Mouse (Mus musculus): ENCODE measurements around the gene Lgals7. TPM values are rescaled to one million over a fixed set of nuclear protein-coding genes. Genes with fewer than 3 reads are reported as not detected.

Gene Lgals7
- total and polyA plus RNA-seq, 2 experiments from 2014 or later = 3.8 to 12.5 TPM

DNA sequence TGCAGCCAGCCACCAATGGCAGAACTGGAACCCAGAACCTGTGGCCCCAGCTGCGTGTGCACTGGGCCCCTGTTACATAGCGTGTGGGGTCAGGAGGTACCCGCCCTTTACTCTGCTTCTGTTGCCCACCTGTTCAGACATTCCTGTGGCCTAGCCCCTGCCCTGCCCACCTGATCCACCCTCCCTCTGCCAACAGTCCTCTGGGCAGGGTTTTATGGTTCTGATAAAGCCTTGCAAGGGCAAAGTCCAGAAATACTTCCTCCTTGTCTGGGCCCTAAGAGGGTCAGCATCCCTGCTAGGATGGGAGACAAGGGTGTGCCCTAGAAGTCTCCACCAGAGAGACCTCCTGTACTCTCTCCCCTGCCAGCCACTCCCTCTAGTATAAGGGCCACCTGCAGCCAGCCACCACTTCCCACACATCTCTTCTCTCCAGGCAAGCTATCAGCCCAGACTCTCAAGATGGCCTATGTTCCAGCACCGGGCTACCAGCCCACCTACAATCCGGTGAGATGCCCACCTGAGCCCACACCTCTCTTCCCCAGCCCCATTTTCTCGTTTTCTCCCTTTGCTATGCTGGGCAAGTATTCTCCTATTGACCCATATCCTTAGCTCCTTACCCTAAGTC lies 29.8 kb upstream of the Lgals7 start, which contains the start of gene Lgals4:
Lgals4 (plus strand) TSS at position 132 of the 625 bp plus-strand sequence.
- no peaks in the 10 kb centered on the region for H3K27me3 ChIP-seq (ENCODE audit: insufficient read depth, low read length)
- TF ChIP-seq CTCF (IDR thresholded peaks at IDR 0.05) = no peak
- no peaks in the 10 kb centered on the region for H3K4me1 ChIP-seq (ENCODE audit: insufficient read depth, low read length)
- H3K36me3 ChIP-seq (ENCODE audit: insufficient read depth, low read length) = peaks cover 25% of the 10 kb centered on the region
- H3K27ac ChIP-seq (ENCODE audit: low read depth, low read length) = no peak within 1 kb of the TSS
- H3K4me2 ChIP-seq (ENCODE audit: low read depth, low read length, poor library complexity, severe bottlenecking) = no peak within 1 kb of the TSS
- no peak within 1 kb of the TSS for H3K9ac ChIP-seq (replicated peaks; ENCODE audit: low read length, poor library complexity, severe bottlenecking)
- DNase-seq (ENCODE audit: low spot score) = no peak
- no peak for ATAC-seq (ENCODE audit: low FRiP score)
- H3K4me3 ChIP-seq (ENCODE audit: low read depth, low read length) = no peak within 1 kb of the TSS
- no peaks in the 10 kb centered on the region for H3K9me3 ChIP-seq (ENCODE audit: low read length)
- 86% methylated on average over 6 of the region's 6 CpGs for WGBS

DNA sequence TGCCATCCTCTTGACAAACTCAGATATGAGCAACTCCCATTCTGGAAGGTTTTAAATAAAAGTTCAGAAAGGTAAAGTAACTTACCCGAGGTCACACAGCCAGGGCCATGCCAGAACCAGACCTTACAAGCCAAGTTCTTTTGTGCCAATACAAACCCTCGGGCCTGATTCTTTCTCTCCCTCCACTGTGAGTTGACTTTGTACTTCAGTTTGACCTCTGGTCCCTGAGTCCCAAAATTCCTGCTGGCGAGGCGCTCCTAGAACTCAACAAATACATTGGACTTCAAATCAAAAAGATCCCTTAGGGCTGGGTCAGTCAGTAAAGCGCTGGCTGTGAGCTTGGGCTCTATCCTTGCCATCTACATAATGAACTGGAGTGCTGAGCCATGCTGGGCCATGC lies 26.7 kb upstream of the Lgals7 start:
- H3K27ac ChIP-seq (ENCODE audit: low read depth, low read length) = no peak overlapping the region
- no peak overlapping the region for H3K4me2 ChIP-seq (ENCODE audit: low read depth, low read length, poor library complexity, severe bottlenecking)
- DNase-seq (ENCODE audit: low spot score) (no peak), ATAC-seq (ENCODE audit: low FRiP score) (no peak)
- H3K27me3 ChIP-seq (ENCODE audit: insufficient read depth, low read length) = no peaks in the 10 kb centered on the region
- no peak overlapping the region for H3K9ac ChIP-seq (replicated peaks; ENCODE audit: low read length, poor library complexity, severe bottlenecking)
- no peaks in the 10 kb centered on the region for H3K9me3 ChIP-seq (ENCODE audit: low read length)
- 0 out of 2 replicates have a peak, but pooled peaks cover under 1% of the 10 kb centered on the region for H3K36me3 ChIP-seq (ENCODE audit: insufficient read depth, low read length)
- no peaks in the 10 kb centered on the region for H3K4me1 ChIP-seq (ENCODE audit: insufficient read depth, low read length)
- no peak overlapping the region for H3K4me3 ChIP-seq (ENCODE audit: low read depth, low read length)
- 85% methylated on average over 5 of the region's 5 CpGs for WGBS
- TF ChIP-seq CTCF (IDR thresholded peaks at IDR 0.05) = no peak

DNA sequence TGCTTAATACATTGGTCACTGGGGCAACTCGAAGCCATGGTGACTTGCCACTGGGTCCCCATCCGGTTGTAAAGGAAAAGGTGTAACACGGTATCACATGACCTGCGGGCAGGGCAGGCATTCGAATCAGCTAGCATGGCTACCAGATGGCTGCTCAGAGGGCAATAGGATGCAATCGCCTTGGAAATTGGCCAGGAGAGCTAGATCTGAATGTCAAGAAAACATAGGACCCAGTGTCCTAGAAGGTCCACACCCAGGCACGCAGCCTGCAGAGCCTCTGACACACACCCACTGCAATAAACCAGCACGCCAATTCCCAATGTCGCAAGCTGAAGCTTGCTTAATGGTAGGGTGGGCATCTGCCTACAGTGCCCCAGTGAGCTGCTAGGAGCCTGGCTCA lies 25.3 kb upstream of the Lgals7 start:
- Histone ChIP-seq H3K36me3 (ENCODE audit: insufficient read depth, low read length) (no peaks in the 10 kb centered on the region), H3K4me2 (ENCODE audit: low read depth, low read length, poor library complexity, severe bottlenecking) (no peak overlapping the region), H3K9ac (replicated peaks; ENCODE audit: low read length, poor library complexity, severe bottlenecking) (no peak overlapping the region), H3K9me3 (ENCODE audit: low read length) (no peaks in the 10 kb centered on the region), H3K27me3 (ENCODE audit: insufficient read depth, low read length) (no peaks in the 10 kb centered on the region), H3K27ac (ENCODE audit: low read depth, low read length) (no peak overlapping the region), H3K4me3 (ENCODE audit: low read depth, low read length) (no peak overlapping the region), H3K4me1 (ENCODE audit: insufficient read depth, low read length) (no peaks in the 10 kb centered on the region)
- TF ChIP-seq CTCF (IDR thresholded peaks at IDR 0.05) = no peak
- WGBS = 86% methylated on average over 9 of the region's 9 CpGs
- DNase-seq (ENCODE audit: low spot score) (no peak), ATAC-seq (ENCODE audit: low FRiP score) (no peak)

GRCm38 (mm10) chr7:28847273-28847672 lies 16.4 kb upstream of the Lgals7 start:
- H3K27me3 ChIP-seq (ENCODE audit: insufficient read depth, low read length) = no peaks in the 10 kb centered on the region
- TF ChIP-seq CTCF (IDR thresholded peaks at IDR 0.05) = no peak
- DNase-seq (ENCODE audit: low spot score) (no peak), ATAC-seq (ENCODE audit: low FRiP score) (no peak)
- H3K9me3 ChIP-seq (ENCODE audit: low read length) = no peaks in the 10 kb centered on the region
- H3K4me3 ChIP-seq (ENCODE audit: low read depth, low read length) = no peak overlapping the region
- no peak overlapping the region for H3K4me2 ChIP-seq (ENCODE audit: low read depth, low read length, poor library complexity, severe bottlenecking)
- no peaks in the 10 kb centered on the region for H3K4me1 ChIP-seq (ENCODE audit: insufficient read depth, low read length)
- H3K9ac ChIP-seq (replicated peaks; ENCODE audit: low read length, poor library complexity, severe bottlenecking) = no peak overlapping the region
- WGBS = 74% methylated on average over 1 of the region's 1 CpGs
- no peak overlapping the region for H3K27ac ChIP-seq (ENCODE audit: low read depth, low read length)
- no peaks in the 10 kb centered on the region for H3K36me3 ChIP-seq (ENCODE audit: insufficient read depth, low read length)

GRCm38 (mm10) chr7:28849700-28850236 lies 13.9 kb upstream of the Lgals7 start:
- 50% methylated on average over 1 of the region's 1 CpGs for WGBS
- Histone ChIP-seq H3K36me3 (ENCODE audit: insufficient read depth, low read length) (no peaks in the 10 kb centered on the region), H3K4me3 (ENCODE audit: low read depth, low read length) (no peak overlapping the region), H3K27ac (ENCODE audit: low read depth, low read length) (no peak overlapping the region), H3K4me2 (ENCODE audit: low read depth, low read length, poor library complexity, severe bottlenecking) (no peak overlapping the region), H3K4me1 (ENCODE audit: insufficient read depth, low read length) (no peaks in the 10 kb centered on the region), H3K27me3 (ENCODE audit: insufficient read depth, low read length) (no peaks in the 10 kb centered on the region), H3K9ac (replicated peaks; ENCODE audit: low read length, poor library complexity, severe bottlenecking) (no peak overlapping the region), H3K9me3 (ENCODE audit: low read length) (no peaks in the 10 kb centered on the region)
- DNase-seq (ENCODE audit: low spot score) = no peak
- ATAC-seq (ENCODE audit: low FRiP score) = no peak
- no peak for TF ChIP-seq CTCF (IDR thresholded peaks at IDR 0.05)

- no peak for TF ChIP-seq CTCF (IDR thresholded peaks at IDR 0.05)
- H3K4me2 ChIP-seq (ENCODE audit: low read depth, low read length, poor library complexity, severe bottlenecking) = no peak overlapping the region
- ATAC-seq (ENCODE audit: low FRiP score) (no peak), DNase-seq (ENCODE audit: low spot score) (no peak)
- H3K9me3 ChIP-seq (ENCODE audit: low read length) = no peaks in the 10 kb centered on the region
- no peaks in the 10 kb centered on the region for H3K27me3 ChIP-seq (ENCODE audit: insufficient read depth, low read length)
- no peak overlapping the region for H3K9ac ChIP-seq (replicated peaks; ENCODE audit: low read length, poor library complexity, severe bottlenecking)
- H3K27ac ChIP-seq (ENCODE audit: low read depth, low read length) = no peak overlapping the region
- no peaks in the 10 kb centered on the region for H3K36me3 ChIP-seq (ENCODE audit: insufficient read depth, low read length)
- H3K4me3 ChIP-seq (ENCODE audit: low read depth, low read length) = no peak overlapping the region
- 83% methylated on average over 4 of the region's 4 CpGs for WGBS
- H3K4me1 ChIP-seq (ENCODE audit: insufficient read depth, low read length) = no peaks in the 10 kb centered on the region
Observed at GRCm38 (mm10) chr7:28850642-28851041, 13.0 kb upstream of the Lgals7 start.

All from midbrain, postnatal 0 days (tissue).